ENCODE assay signal across 9 mouse cellular contexts in genomic region chr13:83607883-83608581, GRCm38 (mm10).
DNase-seq lines count a peak whose midpoint lies in the region; ATAC-seq lines count a peak whose summit lies in the region.
"Had no signal": no experiment of that assay in that cellular context is flagged by ENCODE, and none has a peak within 500 bp of the region (broad histone marks: within the 10 kb centered on the region; RNA-seq: fewer than 3 reads in every experiment).

No protein-coding gene starts in this region.

- H3K36me3 ChIP-seq in splenic B cell, adult 2 months (ENCODE audit: control insufficient read depth, insufficient read depth, low read length, poor library complexity, severe bottlenecking), result peaks cover 9% of the 10 kb centered on the region
- H3K36me3 ChIP-seq: liver, embryonic 15.5 days had no signal

- H3K27me3 ChIP-seq in splenic B cell, adult 2 months (ENCODE audit: control insufficient read depth, insufficient read depth, low read length, poor library complexity, severe bottlenecking), result no peaks in the 10 kb centered on the region
- H3K27me3 ChIP-seq: liver, embryonic 15.5 days had no signal

- DNase-seq in cerebellum, postnatal 14 days, result peak; percentile 11 to 16
- no peak for DNase-seq in cerebellum, adult 18-20 months
- peak; percentile 11 for DNase-seq in lung, postnatal 10 days
- no peak for DNase-seq in lung, postnatal 25 days (ENCODE audit: low spot score)
- DNase-seq in kidney, postnatal 14 days, result peak; percentile 30
- peak; percentile 77 for DNase-seq in splenic B cell, adult 2 months (ENCODE audit: low read depth, low spot score)
- no peak for DNase-seq in ovary, adult 18-20 months (ENCODE audit: low spot score)

- ATAC-seq in activated CD4-positive, CD25-positive, alpha-beta regulatory T cell, adult 4 months, result no peak

Comparison
In these comparisons a context has a peak if more than half of its experiments do, and no peak if none do; other contexts are left out.
1. DNase-seq: peak in cerebellum, postnatal 14 days (2 of 2), lung, postnatal 10 days (single experiment), kidney, postnatal 14 days (single experiment) and splenic B cell, adult 2 months (single experiment); none in cerebellum, adult 18-20 months (0 of 2), lung, postnatal 25 days (single experiment) and ovary, adult 18-20 months (single experiment).